Mouse (Mus musculus) G1E-ER4 (cell line): ENCODE data around the gene Ldb2. TPM values are rescaled to one million over a fixed set of nuclear protein-coding genes. Genes with fewer than 3 reads are reported as not detected.

Experiments used
- GATA1 ChIP-seq: IDR thresholded peaks from one replicate; pipeline ENCODE4 v1.8.0; 2012; ENCODE audit warnings: low read length, inconsistent platforms
- polyA plus RNA-seq: library from polyadenylated mRNA; stranded (reverse); fragments of >175 nt; gene quantifications from 2 replicates; pipeline ENCODE4 v1.2.3, GENCODE M21; 2012

The Ldb2 gene
- polyA plus RNA-seq, 1 experiment, result not detected

DNA sequence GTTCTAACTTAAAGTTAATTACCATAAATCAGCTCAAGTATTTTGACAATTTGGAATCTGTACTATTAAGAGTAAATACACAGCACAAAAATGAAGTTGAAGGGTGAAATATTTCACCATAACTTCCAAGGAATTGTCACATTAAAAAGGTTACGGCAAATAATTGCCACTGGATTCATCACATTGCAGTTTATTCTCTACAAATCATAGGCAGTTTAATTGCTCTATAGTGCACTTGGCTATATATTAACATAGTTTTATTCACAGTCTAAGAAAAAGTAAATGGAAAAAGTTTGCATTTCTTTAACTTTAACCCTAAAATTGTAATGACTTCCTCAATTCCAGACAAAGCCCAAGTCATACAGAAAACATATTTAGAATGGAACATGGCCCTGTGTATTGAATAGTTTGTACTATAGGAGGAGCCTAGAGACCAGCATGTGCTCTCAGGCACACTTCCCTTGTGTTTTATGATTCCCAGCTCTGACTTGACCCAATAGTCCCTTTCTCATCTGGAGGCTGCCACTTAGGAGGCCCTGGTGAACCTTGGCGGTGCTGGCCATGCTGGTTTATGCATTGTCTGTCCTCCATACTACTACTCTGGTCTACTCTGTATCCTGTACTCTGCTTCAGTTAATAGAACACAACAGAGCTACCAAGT lies 255.9 kb downstream of the Ldb2 start:
- TF ChIP-seq GATA1, result no peak

- TF ChIP-seq GATA1, result no peak
These were observed 257.7 kb downstream of the Ldb2 start for GRCm38 (mm10) chr5:44541748-44542147.

DNA sequence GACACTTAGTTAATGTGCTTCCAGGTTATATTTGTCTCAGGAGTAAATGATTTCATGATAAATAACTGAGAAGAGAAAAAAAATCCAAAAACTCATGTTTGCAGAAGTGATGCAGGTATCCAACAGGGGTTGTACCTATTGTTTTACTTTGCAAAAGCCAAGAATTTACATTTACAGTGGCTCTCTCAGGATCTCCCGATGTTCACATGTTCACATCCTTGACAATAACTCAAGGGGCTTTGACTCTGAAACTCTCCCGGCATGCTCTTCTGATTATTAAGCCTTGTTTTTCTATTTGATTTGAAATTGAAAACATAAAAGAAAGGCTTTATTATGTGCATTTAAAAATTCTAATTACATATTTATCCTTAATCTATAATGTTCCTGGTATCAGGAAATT lies 260.8 kb downstream of the Ldb2 start:
- TF ChIP-seq GATA1, result no peak

- TF ChIP-seq GATA1, result no peak
These were observed 261.5 kb downstream of the Ldb2 start for GRCm38 (mm10) chr5:44538000-44538395.

GRCm38 (mm10) chr5:44537316-44537999 lies 262.0 kb downstream of the Ldb2 start:
- no peak for TF ChIP-seq GATA1

DNA sequence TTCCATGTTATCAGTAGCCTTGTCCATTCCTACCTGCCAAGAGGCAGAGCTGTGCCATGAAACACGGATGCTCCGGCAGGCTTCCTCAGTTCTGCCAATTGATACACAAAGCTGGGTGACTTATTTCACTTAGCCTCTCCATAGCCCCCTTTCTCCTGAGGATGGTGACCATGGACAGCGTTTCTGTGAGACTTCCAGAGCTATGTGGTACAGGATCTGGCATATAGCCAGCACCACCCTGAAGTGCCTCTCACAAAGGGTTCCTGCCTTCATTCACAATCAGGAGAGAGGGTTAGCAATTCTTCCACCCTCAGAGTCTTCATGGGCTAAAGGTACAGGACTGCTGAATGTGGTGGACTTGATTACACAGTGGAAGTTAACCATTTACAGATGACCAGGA lies 270.0 kb downstream of the Ldb2 start:
- no peak for TF ChIP-seq GATA1

GRCm38 (mm10) chr5:44529001-44529400 lies 270.5 kb downstream of the Ldb2 start:
- no peak for TF ChIP-seq GATA1

- TF ChIP-seq GATA1, result no peak
These were observed 294.3 kb downstream of the Ldb2 start for GRCm38 (mm10) chr5:44505221-44505620.

- TF ChIP-seq GATA1, result no peak
These were observed 294.7 kb downstream of the Ldb2 start for GRCm38 (mm10) chr5:44504786-44505185.

DNA sequence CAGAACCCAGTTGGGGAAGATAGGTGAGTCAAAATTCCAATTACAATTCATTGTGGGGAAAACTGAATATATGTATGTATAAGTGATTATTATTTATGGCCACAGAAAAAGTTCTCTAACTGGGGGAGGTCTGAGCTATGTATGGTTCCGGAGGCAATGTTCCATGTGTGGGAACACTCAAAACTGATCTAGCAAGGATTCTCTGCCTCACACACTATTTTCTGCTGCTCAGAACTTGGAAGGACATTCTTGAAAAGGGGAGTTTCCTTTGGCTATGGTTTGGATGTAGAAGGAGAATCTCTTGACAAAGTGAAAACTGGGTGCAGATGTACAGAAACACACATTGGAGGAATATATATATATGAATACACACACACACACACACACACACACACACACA lies 301.3 kb downstream of the Ldb2 start:
- TF ChIP-seq GATA1, result no peak

DNA sequence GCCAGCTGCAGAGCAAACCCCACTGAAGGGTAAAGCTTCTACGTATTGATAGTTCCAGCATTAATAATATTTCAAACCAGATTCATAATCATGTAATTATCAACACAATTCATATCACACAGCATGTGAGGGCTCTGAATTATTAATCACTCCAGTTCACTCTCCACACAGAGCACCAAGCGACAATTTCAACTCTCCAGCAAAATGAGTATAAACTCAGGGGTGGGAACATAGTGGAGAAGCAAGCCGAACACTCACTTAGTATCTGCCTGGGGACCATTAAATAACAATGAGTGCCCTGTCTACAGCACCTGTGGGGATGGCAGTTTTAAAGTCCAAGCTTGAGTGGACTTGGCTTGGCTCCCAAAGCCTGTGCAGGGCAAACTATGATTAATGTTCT lies 302.6 kb downstream of the Ldb2 start:
- TF ChIP-seq GATA1, result no peak

DNA sequence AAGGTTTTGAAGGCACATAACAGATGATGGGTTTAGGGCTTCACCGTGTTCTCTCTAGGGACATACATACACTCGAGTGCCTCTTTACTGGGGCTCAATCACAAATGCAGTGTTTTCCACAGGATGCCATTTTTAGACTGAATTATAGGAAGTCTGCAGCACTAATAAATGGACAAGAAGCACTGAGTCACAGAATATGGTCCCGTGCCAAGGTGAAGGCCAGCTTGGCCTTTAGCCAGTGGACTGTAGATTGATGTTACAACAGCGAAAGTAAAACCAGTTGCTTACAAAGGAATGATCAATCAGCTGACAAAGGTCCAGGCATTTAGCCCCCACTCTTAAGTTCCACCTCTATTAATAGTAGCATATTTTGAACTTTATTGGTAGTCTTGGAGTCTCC lies 304.4 kb downstream of the Ldb2 start:
- no peak for TF ChIP-seq GATA1

DNA sequence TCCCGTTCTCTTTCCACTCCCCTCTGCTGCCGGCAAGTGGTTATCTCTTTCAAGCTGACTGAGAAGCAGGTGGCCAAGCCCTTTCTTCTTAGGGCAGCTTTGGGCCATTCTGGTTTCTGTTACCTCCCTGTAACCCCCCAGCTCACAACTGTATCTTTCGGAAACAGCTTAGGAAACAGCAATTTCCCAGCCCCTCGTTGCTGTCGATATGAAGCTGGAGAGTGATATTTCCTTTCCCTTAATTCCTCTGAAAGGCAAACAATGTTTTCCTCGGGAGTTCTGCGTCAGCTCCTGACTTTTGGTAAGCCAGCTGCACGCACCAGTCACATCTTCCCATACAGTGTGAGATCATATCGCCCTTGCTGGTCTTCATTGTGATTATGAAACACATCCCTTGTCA lies 305.3 kb downstream of the Ldb2 start:
- no peak for TF ChIP-seq GATA1

- no peak for TF ChIP-seq GATA1
These were observed 308.0 kb downstream of the Ldb2 start for GRCm38 (mm10) chr5:44491526-44491925.

DNA sequence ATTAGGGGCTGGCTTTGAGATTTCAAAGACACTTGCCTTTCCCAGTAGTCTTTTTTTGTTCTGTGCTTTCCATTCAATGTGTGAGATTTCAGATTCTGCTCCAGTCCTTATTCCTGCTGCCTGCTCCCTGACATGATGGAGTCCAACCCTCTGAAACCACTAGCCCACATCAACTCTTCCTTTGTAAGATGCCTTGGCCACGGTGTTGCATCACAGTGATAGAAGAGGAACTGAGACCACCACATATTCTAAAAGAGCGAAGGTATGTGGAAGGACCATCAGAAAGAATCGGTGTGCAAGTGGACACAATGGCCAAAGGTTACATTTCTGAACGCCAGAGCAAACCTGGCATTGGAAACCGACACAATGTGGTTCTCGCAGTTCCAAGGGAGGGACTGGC lies 309.0 kb downstream of the Ldb2 start:
- TF ChIP-seq GATA1, result no peak

DNA sequence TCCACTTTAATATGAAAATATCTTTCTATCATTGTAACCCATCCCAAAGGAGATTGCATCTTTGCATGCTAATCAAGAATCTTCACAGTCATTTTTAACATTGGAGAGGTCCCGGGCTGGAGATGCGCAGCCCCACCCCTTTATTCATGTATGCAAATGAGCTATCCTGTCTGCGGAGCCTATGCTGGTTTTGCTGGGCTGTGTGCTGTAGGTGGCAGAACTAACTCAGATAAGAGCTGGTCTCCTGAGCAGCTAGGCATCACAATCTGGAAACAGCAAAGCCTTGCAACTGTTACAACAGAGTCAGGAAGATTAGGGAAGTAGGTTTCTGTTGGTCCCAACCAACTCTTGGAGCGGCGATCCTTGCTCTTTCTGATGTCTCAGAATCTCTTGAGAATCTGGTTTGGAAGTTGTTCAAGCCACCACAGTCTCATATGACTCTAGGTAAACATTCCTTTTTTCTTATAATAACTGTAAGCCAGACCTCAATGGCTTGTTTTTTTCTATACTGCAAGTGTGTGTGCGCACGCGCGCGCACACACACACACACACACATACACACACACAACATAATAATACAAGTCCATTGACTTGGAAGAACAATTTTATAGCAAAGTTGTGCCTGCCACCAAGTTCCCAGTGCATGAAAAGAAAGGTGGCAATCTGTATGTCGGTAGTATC lies 315.9 kb downstream of the Ldb2 start:
- no peak for TF ChIP-seq GATA1

DNA sequence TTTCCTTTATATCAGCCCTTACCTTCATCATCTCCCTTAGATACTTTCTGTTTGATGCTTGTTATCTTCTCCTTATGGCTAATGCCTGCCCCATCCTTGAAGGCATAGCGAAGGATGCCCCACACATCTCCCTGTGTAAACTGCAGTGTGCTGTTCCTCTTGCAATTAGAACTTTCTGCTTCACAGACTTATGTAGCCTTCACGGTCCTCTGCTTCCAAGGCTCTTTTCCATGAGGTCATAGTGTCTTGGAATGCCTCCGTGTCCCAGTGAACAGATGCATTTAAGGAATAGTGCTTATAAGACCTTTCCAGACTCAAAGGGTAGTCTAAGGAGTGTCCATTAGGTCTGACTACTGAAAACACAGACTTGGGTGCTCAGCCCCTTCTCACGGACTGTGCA lies 318.1 kb downstream of the Ldb2 start:
- no peak for TF ChIP-seq GATA1
